Mouse (Mus musculus) intestine, embryonic 16.5 days (tissue): ENCODE data around the gene Nav2. TPM values are rescaled to one million over a fixed set of nuclear protein-coding genes. Genes with fewer than 3 reads are reported as not detected.

Experiments used
- ATAC-seq: fragments of 200-750 bp; cut with Nextera tagmentation; 2 replicates; pipeline ENCODE4 v1.8.0; 2017; ENCODE audit warnings: moderate TSS enrichment, moderate library complexity
- H3K27ac ChIP-seq: fragments of 300-500 bp; sonication (generic); 2 replicates; pipeline ENCODE4 v1.5.1; 2014; ENCODE audit warnings: mild to moderate bottlenecking, low read length
- H3K27me3 ChIP-seq: fragments of 300-500 bp; sonication (generic); replicated peaks from 2 replicates; pipeline ENCODE4 v1.6.1; 2014; ENCODE audit warnings: low read length, control low read depth, mixed read lengths; ENCODE audit not compliant: control insufficient read depth, insufficient read depth
- H3K36me3 ChIP-seq: fragments of 300-500 bp; sonication (generic); 2 replicates; pipeline ENCODE4 v1.6.1; 2014; ENCODE audit warnings: low read length, control low read depth; ENCODE audit not compliant: control insufficient read depth, insufficient read depth
- H3K4me1 ChIP-seq: fragments of 300-500 bp; sonication (generic); 2 replicates; pipeline ENCODE4 v1.6.1; 2014; ENCODE audit warnings: low read length, control low read depth, mixed read lengths; ENCODE audit not compliant: control insufficient read depth, insufficient read depth
- H3K4me2 ChIP-seq: fragments of 300-500 bp; sonication (generic); 2 replicates; pipeline ENCODE4 v1.6.1; 2014; ENCODE audit warnings: low read depth, low read length, control low read depth
- H3K4me3 ChIP-seq: fragments of 300-500 bp; sonication (generic); 2 replicates; pipeline ENCODE4 v1.5.1; 2014; ENCODE audit warnings: mild to moderate bottlenecking, low read length
- H3K9ac ChIP-seq: fragments of 300-500 bp; sonication (generic); 2 replicates; pipeline ENCODE4 v1.6.1; 2014; ENCODE audit warnings: low read depth, low read length
- H3K9me3 ChIP-seq: fragments of 300-500 bp; sonication (generic); 2 replicates; pipeline ENCODE4 v1.6.1; 2016; ENCODE audit warnings: low read length, control low read depth; ENCODE audit not compliant: control insufficient read depth
- WGBS: fragments of 180-500 bp; shearing (Covaris S2); extraction: QIAGEN DNeasy Blood & Tissue Kit; methylation state at CpG from one replicate; pipeline ENCODE4 v1.1.7; 2014; 5-methylcytosine and 5-hydroxymethylcytosine counted together
- polyA plus RNA-seq: library from polyadenylated mRNA; unstranded; fragments of >200 nt; fragmentation: Nextera tagmentation; extraction: Ambion mirVana; gene quantifications from 2 replicates; pipeline ENCODE4 v1.2.1, GENCODE M21; 2015

Nav2 gene
- polyA plus RNA-seq, 1 experiment from 2014 or later: 15.3 TPM

DNA sequence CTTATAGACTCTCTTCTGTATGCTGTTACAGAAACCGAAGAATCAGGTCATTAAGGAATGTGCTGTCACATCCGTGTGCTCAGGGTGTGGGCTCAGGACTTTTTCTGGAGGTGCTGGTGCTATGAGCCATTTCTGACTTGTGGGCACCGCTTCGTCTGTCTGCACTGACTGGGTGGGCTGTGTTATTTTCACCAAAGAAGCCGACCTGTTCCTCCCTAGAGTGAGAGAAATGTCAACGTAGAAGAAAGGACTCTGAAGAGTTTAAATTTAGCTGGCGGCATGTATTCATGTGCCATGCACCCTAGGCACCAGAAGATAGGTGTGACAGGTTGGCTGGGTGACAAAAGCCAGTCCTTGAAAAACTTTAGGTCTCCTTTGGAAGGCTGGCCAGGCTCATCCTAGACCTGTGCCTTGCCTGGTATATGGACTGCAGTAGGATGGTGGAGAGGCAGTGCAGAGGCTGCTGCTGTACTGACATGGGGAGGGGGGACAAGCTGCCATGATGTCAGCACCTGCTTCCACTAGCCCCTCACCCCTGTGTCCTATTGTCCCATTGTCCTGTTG lies 599.5 kb downstream of the Nav2 start:
- no peak overlapping the region for H3K9ac ChIP-seq
- H3K36me3 ChIP-seq: no peaks in the 10 kb centered on the region
- H3K4me2 ChIP-seq: no peak overlapping the region
- H3K27ac ChIP-seq: no peak overlapping the region
- H3K4me1 ChIP-seq: peaks cover 31% of the 10 kb centered on the region
- no peak for ATAC-seq
- H3K27me3 ChIP-seq: no peaks in the 10 kb centered on the region
- H3K4me3 ChIP-seq: no peak overlapping the region
- H3K9me3 ChIP-seq: no peaks in the 10 kb centered on the region
- WGBS: 79% methylated on average over 7 of the region's 7 CpGs

DNA sequence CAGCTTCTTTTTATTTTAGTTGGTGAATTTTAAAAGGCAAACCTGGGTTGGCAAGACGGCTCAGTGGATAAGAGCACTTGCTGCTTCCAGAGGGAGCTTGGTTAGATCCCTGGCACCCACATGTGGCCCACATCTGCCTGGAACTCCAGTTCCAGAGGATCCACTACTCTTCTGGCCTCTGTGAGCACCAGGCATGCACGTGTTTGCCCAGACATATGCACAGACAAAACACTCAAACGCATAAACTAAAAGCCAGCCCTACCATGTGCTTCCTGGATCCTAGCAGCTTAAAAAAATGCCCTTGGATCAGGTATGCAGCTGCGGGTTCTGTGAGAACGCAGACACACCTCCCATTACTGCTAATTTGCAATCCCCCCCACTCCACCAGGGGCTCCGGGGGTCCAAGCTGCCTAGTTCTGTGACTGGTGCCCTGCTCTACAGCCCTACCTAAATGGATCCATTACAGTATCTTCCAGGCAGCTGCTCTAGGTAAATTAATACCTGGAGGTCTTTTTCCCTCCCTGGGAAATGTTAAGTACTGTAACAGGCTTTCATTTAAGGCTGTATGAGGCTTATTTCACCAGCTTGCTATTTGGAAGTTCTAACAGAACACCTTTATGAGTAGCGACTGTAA lies 603.4 kb downstream of the Nav2 start:
- Histone ChIP-seq H3K4me3 (no peak overlapping the region), H3K36me3 (no peaks in the 10 kb centered on the region), H3K9ac (no peak overlapping the region), H3K9me3 (no peaks in the 10 kb centered on the region), H3K27me3 (no peaks in the 10 kb centered on the region), H3K4me1 (peaks cover 4% of the 10 kb centered on the region), H3K27ac (no peak overlapping the region), H3K4me2 (no peak overlapping the region)
- no peak for ATAC-seq
- WGBS: 42% methylated on average over 7 of the region's 7 CpGs

DNA sequence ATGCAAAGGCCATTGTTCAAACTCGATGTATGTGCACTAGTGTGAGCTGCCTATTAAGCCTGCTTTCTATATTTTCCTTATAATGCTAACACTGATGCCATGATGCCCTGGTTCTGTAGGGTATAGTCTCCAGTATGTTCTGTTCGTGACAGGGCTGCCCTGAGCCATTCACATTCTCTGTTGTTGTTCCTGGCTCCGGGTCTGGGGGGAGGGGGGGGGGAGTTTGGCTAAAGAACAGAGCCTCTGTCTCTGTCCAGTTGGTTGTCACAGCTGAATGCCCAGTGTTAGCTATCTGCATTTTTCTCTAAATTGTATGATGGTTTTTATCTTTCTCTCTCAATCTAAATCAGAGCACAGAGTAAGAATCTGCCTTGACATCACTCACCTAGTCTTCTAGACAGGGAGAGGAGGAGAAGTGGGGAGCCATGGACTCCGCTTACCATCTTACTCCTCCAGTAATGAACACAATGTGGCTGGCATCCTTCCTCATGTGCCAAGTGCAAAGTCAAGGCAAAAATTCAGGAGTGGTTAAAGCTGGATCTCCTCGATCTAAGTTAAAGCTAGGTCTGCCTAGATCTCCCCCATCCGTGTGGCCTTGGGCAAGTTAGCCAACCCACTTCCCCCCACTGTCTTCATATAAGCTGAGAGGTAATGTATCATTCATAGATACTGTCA lies 605.4 kb downstream of the Nav2 start:
- Histone ChIP-seq H3K4me3 (no peak overlapping the region), H3K36me3 (no peaks in the 10 kb centered on the region), H3K27ac (no peak overlapping the region), H3K4me1 (peaks cover 4% of the 10 kb centered on the region), H3K4me2 (no peak overlapping the region), H3K9me3 (no peaks in the 10 kb centered on the region), H3K27me3 (no peaks in the 10 kb centered on the region), H3K9ac (no peak overlapping the region)
- WGBS: 87% methylated on average over 6 of the region's 6 CpGs
- no peak for ATAC-seq

DNA sequence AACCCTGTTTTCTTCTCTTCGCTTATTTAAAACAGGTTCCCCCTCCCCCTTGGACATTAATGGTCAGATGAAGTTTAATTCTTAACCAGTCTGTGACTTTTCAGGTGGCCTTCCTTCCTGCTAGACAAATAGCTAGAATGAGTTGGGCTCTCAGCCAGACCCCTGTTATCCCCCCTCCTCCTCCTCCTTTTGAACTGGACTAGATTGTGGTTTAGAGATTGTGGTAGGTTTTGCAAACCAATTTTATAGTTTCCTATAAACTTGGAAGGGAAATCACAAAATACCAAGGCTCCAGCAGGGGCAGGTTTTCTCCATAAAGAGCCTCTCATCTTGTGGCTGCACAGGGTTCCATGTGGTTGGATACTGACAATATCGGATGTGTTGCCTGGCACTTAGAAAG lies 606.5 kb downstream of the Nav2 start:
- no peak overlapping the region for H3K9ac ChIP-seq
- no peak overlapping the region for H3K4me2 ChIP-seq
- no peak overlapping the region for H3K4me3 ChIP-seq
- no peaks in the 10 kb centered on the region for H3K27me3 ChIP-seq
- H3K4me1 ChIP-seq: peaks cover 2% of the 10 kb centered on the region
- H3K27ac ChIP-seq: no peak overlapping the region
- no peaks in the 10 kb centered on the region for H3K36me3 ChIP-seq
- no peaks in the 10 kb centered on the region for H3K9me3 ChIP-seq
- ATAC-seq: no peak
- 68% methylated on average over 2 of the region's 2 CpGs for WGBS

DNA sequence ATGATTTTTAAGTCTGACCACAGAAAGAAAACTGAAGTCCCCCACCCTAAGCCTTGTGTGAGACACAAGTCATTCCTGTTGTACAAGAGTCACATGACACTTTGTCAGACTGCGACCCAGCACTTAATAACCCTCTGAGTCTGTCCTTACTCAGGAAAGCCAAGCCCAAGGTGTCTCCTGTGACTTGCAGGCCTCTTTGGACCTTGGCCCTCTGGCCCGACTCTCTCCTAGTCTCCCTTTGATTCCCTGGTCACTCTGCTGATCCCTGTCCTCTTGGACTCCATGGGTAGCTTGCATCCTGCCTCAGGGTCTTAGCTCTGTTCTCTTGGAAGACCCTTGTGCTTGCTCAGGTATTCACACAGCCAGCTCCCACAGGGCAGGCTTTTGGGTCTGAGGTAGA lies 612.0 kb downstream of the Nav2 start:
- 56% methylated on average over 2 of the region's 2 CpGs for WGBS

DNA sequence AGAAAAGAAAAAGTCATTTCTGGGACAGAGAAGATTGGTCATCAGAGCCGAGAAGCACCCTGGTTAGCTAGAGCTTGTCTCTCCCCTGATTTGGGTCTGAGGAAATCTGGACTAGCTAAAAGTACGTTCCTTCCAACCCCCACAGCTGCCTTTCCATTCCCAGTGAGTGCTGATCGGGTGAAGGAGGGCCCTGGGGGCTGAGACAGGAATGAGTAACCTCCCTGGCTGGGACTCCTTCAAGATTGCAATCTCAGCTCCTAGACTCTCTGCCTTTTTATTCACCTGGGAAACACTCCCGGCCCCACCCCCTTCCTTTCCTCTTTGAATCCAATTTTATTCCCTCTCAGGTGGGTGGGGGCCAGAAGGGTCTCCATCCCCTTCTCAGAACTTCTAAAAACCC lies 612.8 kb downstream of the Nav2 start:
- H3K9me3 ChIP-seq: no peaks in the 10 kb centered on the region
- H3K9ac ChIP-seq: peak overlapping the region; percentile 21; the same call in 1 of the 2 replicates
- WGBS: 32% methylated on average over 4 of the region's 4 CpGs
- H3K4me1 ChIP-seq: peaks cover 35% of the 10 kb centered on the region
- H3K4me3 ChIP-seq: no peak overlapping the region
- peak overlapping the region; percentile 81 for H3K27ac ChIP-seq
- peak overlapping the region; percentile 58 for H3K4me2 ChIP-seq
- H3K36me3 ChIP-seq: no peaks in the 10 kb centered on the region
- ATAC-seq: no peak
- no peaks in the 10 kb centered on the region for H3K27me3 ChIP-seq

More for the DNA sequence above, 612.0 kb downstream of the Nav2 start:
- Histone ChIP-seq H3K36me3 (no peaks in the 10 kb centered on the region), H3K4me1 (peaks cover 35% of the 10 kb centered on the region), H3K9ac (peak overlapping the region; percentile 34), H3K27me3 (no peaks in the 10 kb centered on the region), H3K27ac (peak overlapping the region; percentile 81), H3K9me3 (no peaks in the 10 kb centered on the region), H3K4me3 (no peak overlapping the region), H3K4me2 (peak overlapping the region; percentile 14; the same call in 1 of the 2 replicates)
- ATAC-seq: peak; percentile 87

DNA sequence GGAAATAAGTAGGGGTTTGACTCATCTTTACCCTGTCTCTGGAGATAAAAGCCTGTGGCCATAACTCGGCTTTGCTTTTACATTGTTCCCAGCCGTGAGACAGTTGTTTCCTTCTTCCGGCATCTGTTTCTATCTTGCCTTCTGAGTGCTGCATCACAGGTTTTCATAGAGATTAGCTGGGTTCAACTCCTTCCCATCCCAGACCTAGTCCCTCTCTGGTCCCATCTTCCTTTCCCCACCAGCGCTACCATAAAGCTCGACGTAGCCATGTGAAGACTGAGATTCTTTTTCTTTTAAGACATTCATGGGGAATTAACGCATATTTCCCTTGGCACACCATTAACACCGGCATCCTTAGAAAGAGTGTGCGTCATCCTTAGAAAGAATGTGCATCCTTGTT lies 613.5 kb downstream of the Nav2 start:
- Histone ChIP-seq H3K27me3 (no peaks in the 10 kb centered on the region), H3K9me3 (no peaks in the 10 kb centered on the region), H3K4me3 (peak overlapping the region; percentile 34), H3K36me3 (no peaks in the 10 kb centered on the region), H3K27ac (peak overlapping the region; percentile 37; the same call in 1 of the 2 replicates), H3K4me2 (peak overlapping the region; percentile 58), H3K9ac (peak overlapping the region; percentile 21; the same call in 1 of the 2 replicates), H3K4me1 (peaks cover 41% of the 10 kb centered on the region)
- WGBS: 6% methylated on average over 9 of the region's 9 CpGs
- ATAC-seq: no peak

DNA sequence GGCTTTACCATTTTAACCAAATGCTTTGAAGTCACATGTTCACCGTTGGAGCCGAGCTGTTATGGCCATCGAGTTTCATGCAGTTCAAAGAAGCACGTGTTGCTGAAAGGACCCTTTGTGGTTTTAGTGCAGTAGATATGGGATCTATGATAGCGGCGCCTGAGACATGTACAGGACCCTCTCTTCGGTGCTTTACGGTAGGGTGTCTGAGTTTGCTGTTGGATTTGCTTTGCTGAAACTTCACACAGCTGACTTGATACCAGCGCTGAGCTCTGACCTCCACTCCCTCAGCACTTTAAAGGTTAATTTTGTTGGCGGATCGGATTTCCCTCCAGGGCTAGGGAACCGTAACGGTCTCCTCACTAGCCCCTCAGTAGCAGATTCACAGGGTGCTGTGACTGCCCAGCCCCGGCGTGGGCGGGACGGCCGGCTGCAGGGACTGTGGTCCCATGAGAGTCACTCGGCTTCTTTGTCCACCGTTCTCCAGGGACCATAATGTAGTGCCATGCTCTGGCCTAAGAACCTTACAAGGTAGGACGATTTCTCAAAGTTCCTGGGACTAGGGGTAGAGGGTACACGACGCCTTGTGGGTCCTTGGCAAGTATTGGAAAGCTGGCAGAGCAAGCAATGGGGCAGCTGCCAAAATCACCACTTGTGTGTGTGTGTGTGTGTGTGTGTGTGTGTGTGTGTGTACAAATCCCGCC lies 614.0 kb downstream of the Nav2 start:
- peak; percentile 56 for ATAC-seq
- Histone ChIP-seq H3K9ac (peak overlapping the region; percentile 48; the same call in 1 of the 2 replicates), H3K9me3 (no peaks in the 10 kb centered on the region), H3K4me1 (peaks cover 45% of the 10 kb centered on the region), H3K36me3 (no peaks in the 10 kb centered on the region), H3K27me3 (no peaks in the 10 kb centered on the region), H3K4me3 (peak overlapping the region; percentile 34), H3K27ac (0 out of 2 replicates have a peak overlapping the region, but pooled peaks have one; percentile 9), H3K4me2 (peak overlapping the region; percentile 58)
- WGBS: 3% methylated on average over 24 of the region's 24 CpGs

DNA sequence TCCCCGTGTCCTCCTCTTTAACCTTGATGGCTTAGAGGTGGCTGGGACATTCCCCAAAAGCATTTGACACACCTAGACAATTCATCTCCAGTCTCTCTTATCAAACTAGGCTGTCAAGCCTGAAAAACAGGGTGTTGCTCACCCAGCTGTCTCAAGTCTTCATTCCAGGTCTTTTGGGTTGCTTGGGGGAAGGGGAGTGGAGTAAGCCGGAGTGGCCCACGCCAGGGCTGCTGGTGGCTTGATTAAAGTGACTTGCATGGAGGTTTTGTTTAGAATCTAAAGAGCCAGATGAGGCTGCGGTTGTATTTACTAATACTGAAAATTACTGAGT lies 614.6 kb downstream of the Nav2 start:
- peak overlapping the region; percentile 20 for H3K4me3 ChIP-seq
- H3K27me3 ChIP-seq: no peaks in the 10 kb centered on the region
- H3K9ac ChIP-seq: no peak overlapping the region
- H3K4me2 ChIP-seq: peak overlapping the region; percentile 58
- no peaks in the 10 kb centered on the region for H3K36me3 ChIP-seq
- peaks cover 47% of the 10 kb centered on the region for H3K4me1 ChIP-seq
- no peaks in the 10 kb centered on the region for H3K9me3 ChIP-seq
- WGBS: 17% methylated on average over 4 of the region's 4 CpGs
- no peak for ATAC-seq
- no peak overlapping the region for H3K27ac ChIP-seq
